Mouse (Mus musculus): Measurements from ENCODE around the gene Macrod2. TPM values are rescaled to one million over a fixed set of nuclear protein-coding genes. Genes with fewer than 3 reads are reported as not detected.
A peak's percentile ranks its signal among the peaks of the same experiment; 100 is the strongest.

Macrod2 gene
- total and polyA plus RNA-seq, 2 experiments from 2014 or later, result 37.3 to 67.2 TPM

DNA sequence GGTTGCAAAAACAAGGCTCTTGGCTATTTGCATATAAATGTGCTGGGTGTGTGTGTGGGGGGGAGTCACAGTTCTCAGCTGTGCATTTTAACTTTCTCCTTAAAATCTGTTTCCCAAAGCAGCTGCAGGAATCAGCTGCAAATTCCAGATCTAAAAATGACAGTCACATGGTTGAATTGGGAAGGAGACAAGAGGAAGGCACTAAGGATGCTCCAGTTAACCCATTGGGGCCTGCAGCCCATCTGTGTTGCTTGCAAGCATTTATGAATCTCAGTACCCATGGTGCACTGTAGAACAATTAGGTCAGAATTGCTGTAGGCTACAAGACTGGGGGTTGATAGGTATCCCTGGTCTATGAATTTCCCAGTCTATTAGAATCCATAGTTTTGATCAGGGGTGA is 2008.3 kb downstream of the Macrod2 start:
- Histone ChIP-seq H3K27ac (ENCODE audit: low read depth, low read length) (no peak overlapping the region), H3K4me1 (ENCODE audit: insufficient read depth, low read length) (no peaks in the 10 kb centered on the region), H3K9me3 (ENCODE audit: low read length) (no peaks in the 10 kb centered on the region), H3K36me3 (ENCODE audit: insufficient read depth, low read length) (no peaks in the 10 kb centered on the region), H3K4me3 (ENCODE audit: low read depth, low read length) (no peak overlapping the region), H3K4me2 (ENCODE audit: low read depth, low read length, poor library complexity, severe bottlenecking) (no peak overlapping the region), H3K9ac (replicated peaks; ENCODE audit: low read length, poor library complexity, severe bottlenecking) (no peak overlapping the region), H3K27me3 (ENCODE audit: insufficient read depth, low read length) (no peaks in the 10 kb centered on the region)
- no peak for ATAC-seq (ENCODE audit: low FRiP score)
- no peak for DNase-seq (ENCODE audit: low spot score)
- TF ChIP-seq CTCF (IDR thresholded peaks at IDR 0.05), result no peak

DNA sequence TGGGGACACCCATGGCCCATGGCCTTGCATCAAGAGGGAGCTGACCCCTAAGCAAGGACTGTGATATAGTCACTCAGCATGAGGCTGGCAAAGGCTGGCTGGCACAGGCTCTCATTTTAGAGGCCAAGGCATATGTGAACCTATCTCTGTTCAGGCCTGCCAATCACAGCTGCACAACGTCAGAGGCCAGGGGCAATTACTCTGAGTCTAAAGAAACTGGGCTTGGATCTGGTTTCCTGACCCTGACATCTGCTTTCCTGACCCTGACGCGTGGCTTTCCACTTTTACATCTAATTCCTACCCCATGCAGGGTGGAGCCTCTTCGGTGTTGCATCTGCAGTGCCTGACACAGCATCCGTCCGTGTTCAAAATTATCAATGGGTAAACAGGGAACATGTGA is 2009.2 kb downstream of the Macrod2 start:
- H3K9ac ChIP-seq (replicated peaks; ENCODE audit: low read length, poor library complexity, severe bottlenecking), result no peak overlapping the region
- no peaks in the 10 kb centered on the region for H3K4me1 ChIP-seq (ENCODE audit: insufficient read depth, low read length)
- H3K27me3 ChIP-seq (ENCODE audit: insufficient read depth, low read length), result no peaks in the 10 kb centered on the region
- H3K27ac ChIP-seq (ENCODE audit: low read depth, low read length), result no peak overlapping the region
- no peaks in the 10 kb centered on the region for H3K9me3 ChIP-seq (ENCODE audit: low read length)
- no peaks in the 10 kb centered on the region for H3K36me3 ChIP-seq (ENCODE audit: insufficient read depth, low read length)
- peak; percentile 50; the same call in 1 of the 2 replicates for ATAC-seq (ENCODE audit: low FRiP score)
- WGBS, result 65% methylated on average over 6 of the region's 6 CpGs
- TF ChIP-seq CTCF (IDR thresholded peaks at IDR 0.05), result no peak
- H3K4me3 ChIP-seq (ENCODE audit: low read depth, low read length), result no peak overlapping the region
- no peak overlapping the region for H3K4me2 ChIP-seq (ENCODE audit: low read depth, low read length, poor library complexity, severe bottlenecking)
- peak; percentile 55 for DNase-seq (ENCODE audit: low spot score)

DNA sequence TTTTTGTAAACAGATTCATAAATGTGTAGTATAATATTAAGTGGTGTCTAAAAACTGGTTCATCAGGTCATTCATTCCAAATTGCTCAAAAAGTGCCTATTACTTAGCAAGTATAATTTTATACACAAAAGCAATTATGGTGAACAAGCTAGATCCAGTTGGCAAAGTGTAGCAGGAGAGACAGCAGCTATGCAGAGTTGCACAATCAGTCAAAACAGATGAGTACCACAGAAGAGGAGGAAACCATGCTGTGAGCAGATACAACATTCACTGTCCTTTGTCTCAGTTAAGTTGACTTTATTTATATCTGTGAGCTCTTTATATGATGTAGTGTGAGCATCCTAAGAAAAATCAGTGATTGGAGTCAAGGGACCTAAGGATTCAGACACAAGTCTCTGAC is 2012.2 kb downstream of the Macrod2 start:
- Histone ChIP-seq H3K4me3 (ENCODE audit: low read depth, low read length) (no peak overlapping the region), H3K4me2 (ENCODE audit: low read depth, low read length, poor library complexity, severe bottlenecking) (no peak overlapping the region), H3K27ac (ENCODE audit: low read depth, low read length) (no peak overlapping the region), H3K4me1 (ENCODE audit: insufficient read depth, low read length) (no peaks in the 10 kb centered on the region), H3K9me3 (ENCODE audit: low read length) (no peaks in the 10 kb centered on the region), H3K9ac (replicated peaks; ENCODE audit: low read length, poor library complexity, severe bottlenecking) (no peak overlapping the region), H3K36me3 (ENCODE audit: insufficient read depth, low read length) (no peaks in the 10 kb centered on the region), H3K27me3 (ENCODE audit: insufficient read depth, low read length) (no peaks in the 10 kb centered on the region)
- no peak for TF ChIP-seq CTCF (IDR thresholded peaks at IDR 0.05)
- ATAC-seq (ENCODE audit: low FRiP score) (no peak), DNase-seq (ENCODE audit: low spot score) (no peak)

DNA sequence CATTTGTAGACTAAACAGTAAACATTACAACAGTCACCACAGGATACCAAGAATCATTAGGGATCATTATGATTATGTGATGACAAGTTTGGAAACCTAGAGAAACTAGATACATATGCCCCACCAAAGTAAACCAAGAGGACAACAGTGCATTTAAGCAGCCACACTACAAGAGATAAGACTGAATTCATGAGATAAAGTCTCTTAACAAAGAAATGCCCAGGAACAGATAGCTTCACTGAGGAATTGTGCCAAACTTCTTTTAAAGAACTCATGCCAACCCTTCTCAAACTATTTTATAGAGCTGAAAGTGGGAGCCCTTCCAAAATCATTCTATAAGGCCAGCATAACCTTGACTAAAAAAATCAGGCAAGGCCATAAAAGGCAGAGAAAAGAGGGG is 2015.0 kb downstream of the Macrod2 start:
- DNase-seq (ENCODE audit: low spot score) (no peak), ATAC-seq (ENCODE audit: low FRiP score) (no peak)
- Histone ChIP-seq H3K27ac (ENCODE audit: low read depth, low read length) (no peak overlapping the region), H3K4me3 (ENCODE audit: low read depth, low read length) (no peak overlapping the region), H3K9me3 (ENCODE audit: low read length) (no peaks in the 10 kb centered on the region), H3K27me3 (ENCODE audit: insufficient read depth, low read length) (no peaks in the 10 kb centered on the region), H3K36me3 (ENCODE audit: insufficient read depth, low read length) (no peaks in the 10 kb centered on the region), H3K9ac (replicated peaks; ENCODE audit: low read length, poor library complexity, severe bottlenecking) (no peak overlapping the region), H3K4me2 (ENCODE audit: low read depth, low read length, poor library complexity, severe bottlenecking) (no peak overlapping the region), H3K4me1 (ENCODE audit: insufficient read depth, low read length) (no peaks in the 10 kb centered on the region)
- TF ChIP-seq CTCF (IDR thresholded peaks at IDR 0.05), result no peak

DNA sequence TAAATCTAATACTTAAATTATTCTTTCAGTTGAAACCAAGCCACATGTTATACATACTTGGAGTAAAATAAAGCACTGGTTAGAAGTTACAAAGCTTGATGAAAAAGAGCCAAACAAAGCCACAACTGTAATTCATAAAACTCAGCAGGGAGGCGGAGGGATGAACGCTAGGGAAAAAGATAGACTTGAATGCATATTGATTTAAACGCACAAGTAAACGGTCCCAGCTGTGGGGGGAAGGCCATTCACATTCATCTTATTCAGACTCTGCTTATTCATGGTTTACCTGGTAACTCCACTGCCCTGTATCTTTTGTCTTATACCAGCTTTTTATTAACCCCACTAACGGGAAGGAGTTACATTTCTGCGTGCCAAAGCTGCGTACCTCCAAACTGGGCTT is 2038.0 kb downstream of the Macrod2 start:
- DNase-seq (ENCODE audit: low spot score) (no peak), ATAC-seq (ENCODE audit: low FRiP score) (no peak)
- H3K4me3 ChIP-seq (ENCODE audit: low read depth, low read length), result no peak overlapping the region
- no peak overlapping the region for H3K4me2 ChIP-seq (ENCODE audit: low read depth, low read length, poor library complexity, severe bottlenecking)
- no peak for TF ChIP-seq CTCF (IDR thresholded peaks at IDR 0.05)
- H3K4me1 ChIP-seq (ENCODE audit: insufficient read depth, low read length), result no peaks in the 10 kb centered on the region
- no peaks in the 10 kb centered on the region for H3K36me3 ChIP-seq (ENCODE audit: insufficient read depth, low read length)
- no peak overlapping the region for H3K9ac ChIP-seq (replicated peaks; ENCODE audit: low read length, poor library complexity, severe bottlenecking)
- no peaks in the 10 kb centered on the region for H3K27me3 ChIP-seq (ENCODE audit: insufficient read depth, low read length)
- H3K27ac ChIP-seq (ENCODE audit: low read depth, low read length), result no peak overlapping the region
- 59% methylated on average over 7 of the region's 7 CpGs for WGBS
- H3K9me3 ChIP-seq (ENCODE audit: low read length), result no peaks in the 10 kb centered on the region

DNA sequence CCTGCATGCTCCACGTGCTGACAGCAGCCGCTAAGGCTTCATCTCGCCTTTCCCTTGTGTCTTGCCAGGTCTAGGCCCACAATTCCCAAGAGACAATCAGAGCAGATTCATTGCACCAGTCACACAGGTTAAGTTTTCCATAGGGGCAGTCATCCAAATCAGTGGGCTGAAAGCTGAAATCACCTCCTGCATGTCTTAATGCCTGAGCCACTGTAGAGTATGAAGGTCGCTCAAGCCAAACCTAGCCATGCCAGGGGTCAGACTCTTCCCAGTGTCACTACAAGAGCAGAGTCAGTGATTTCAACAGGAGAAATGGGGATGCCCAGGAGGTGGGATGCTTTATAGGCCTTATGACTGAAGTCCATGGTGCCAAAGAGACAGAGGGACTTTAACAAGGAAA is 2039.6 kb downstream of the Macrod2 start:
- 89% methylated on average over 4 of the region's 4 CpGs for WGBS

More for the DNA sequence above, 2039.6 kb downstream of the Macrod2 start:
- DNase-seq (ENCODE audit: low spot score) (no peak), ATAC-seq (ENCODE audit: low FRiP score) (no peak)
- no peaks in the 10 kb centered on the region for H3K27me3 ChIP-seq (ENCODE audit: insufficient read depth, low read length)
- no peaks in the 10 kb centered on the region for H3K4me1 ChIP-seq (ENCODE audit: insufficient read depth, low read length)
- no peak for TF ChIP-seq CTCF (IDR thresholded peaks at IDR 0.05)
- no peaks in the 10 kb centered on the region for H3K9me3 ChIP-seq (ENCODE audit: low read length)
- H3K9ac ChIP-seq (replicated peaks; ENCODE audit: low read length, poor library complexity, severe bottlenecking), result no peak overlapping the region
- H3K27ac ChIP-seq (ENCODE audit: low read depth, low read length), result no peak overlapping the region
- H3K4me2 ChIP-seq (ENCODE audit: low read depth, low read length, poor library complexity, severe bottlenecking), result no peak overlapping the region
- H3K36me3 ChIP-seq (ENCODE audit: insufficient read depth, low read length), result no peaks in the 10 kb centered on the region
- no peak overlapping the region for H3K4me3 ChIP-seq (ENCODE audit: low read depth, low read length)

All from midbrain, postnatal 0 days (tissue).